Mouse (Mus musculus) heart, postnatal 0 days (tissue): ENCODE measurements at regions not wholly inside any gene's neighbourhood (a gene's known extent, or its start where the extent isn't known, plus 50 kb on each side); places are given as distances from the start of the nearest gene placed in this dataset.

Experiments used
- ATAC-seq: fragments of 200-750 bp; cut with Nextera tagmentation; 2 replicates; pipeline ENCODE4 v1.8.0; 2017; ENCODE audit warnings: low read depth, moderate number of reproducible peaks, moderate library complexity; ENCODE audit not compliant: insufficient read depth
- DNase-seq: peaks from one replicate; pipeline ENCODE4 v3.0.0-alpha.2; 2016; ENCODE audit warnings: low spot score
- H3K27ac ChIP-seq: fragments of 300-500 bp; sonication (generic); 2 replicates; pipeline ENCODE4 v1.5.1; 2014; ENCODE audit warnings: low read depth, mild to moderate bottlenecking
- H3K27me3 ChIP-seq: fragments of 300-500 bp; sonication (generic); 2 replicates; pipeline ENCODE4 v1.6.1; 2014; ENCODE audit warnings: low read length, mixed read lengths; ENCODE audit not compliant: control insufficient read depth, insufficient read depth
- H3K36me3 ChIP-seq: fragments of 300-500 bp; sonication (generic); replicated peaks from 2 replicates; pipeline ENCODE4 v1.6.1; 2014; ENCODE audit warnings: low read length, mixed read lengths; ENCODE audit not compliant: control insufficient read depth, insufficient read depth
- H3K4me1 ChIP-seq: fragments of 300-500 bp; sonication (generic); 2 replicates; pipeline ENCODE4 v1.6.1; 2014; ENCODE audit warnings: antibody characterized with exemption; ENCODE audit not compliant: control insufficient read depth, insufficient read depth
- H3K4me2 ChIP-seq: fragments of 300-500 bp; sonication (generic); 2 replicates; pipeline ENCODE4 v1.6.1; 2014; ENCODE audit warnings: low read depth, mild to moderate bottlenecking, low read length, moderate library complexity
- H3K4me3 ChIP-seq: fragments of 300-500 bp; sonication (generic); 2 replicates; pipeline ENCODE4 v1.5.1; 2014; ENCODE audit warnings: low read depth, low read length
- H3K9ac ChIP-seq: fragments of 300-500 bp; sonication (generic); replicated peaks from 2 replicates; pipeline ENCODE4 v1.6.1; 2014; ENCODE audit warnings: low read depth, low read length, mixed read lengths
- H3K9me3 ChIP-seq: fragments of 300-500 bp; sonication (generic); replicated peaks from 2 replicates; pipeline ENCODE4 v1.6.1; 2016; ENCODE audit warnings: low read length; ENCODE audit not compliant: control insufficient read depth
- CTCF ChIP-seq: IDR thresholded peaks from 2 replicates; pipeline ENCODE4 v1.5.1; 2016; ENCODE audit warnings: antibody characterized with exemption, control low read depth, low read depth
- EP300 ChIP-seq: IDR thresholded peaks from 2 replicates; pipeline ENCODE4 v1.6.1; 2016; ENCODE audit warnings: antibody characterized with exemption, low read depth
- WGBS: fragments of 180-500 bp; shearing (Covaris S2); extraction: QIAGEN DNeasy Blood & Tissue Kit; methylation state at CpG from one replicate; pipeline ENCODE4 v1.1.7; 2014; 5-methylcytosine and 5-hydroxymethylcytosine counted together

DNA sequence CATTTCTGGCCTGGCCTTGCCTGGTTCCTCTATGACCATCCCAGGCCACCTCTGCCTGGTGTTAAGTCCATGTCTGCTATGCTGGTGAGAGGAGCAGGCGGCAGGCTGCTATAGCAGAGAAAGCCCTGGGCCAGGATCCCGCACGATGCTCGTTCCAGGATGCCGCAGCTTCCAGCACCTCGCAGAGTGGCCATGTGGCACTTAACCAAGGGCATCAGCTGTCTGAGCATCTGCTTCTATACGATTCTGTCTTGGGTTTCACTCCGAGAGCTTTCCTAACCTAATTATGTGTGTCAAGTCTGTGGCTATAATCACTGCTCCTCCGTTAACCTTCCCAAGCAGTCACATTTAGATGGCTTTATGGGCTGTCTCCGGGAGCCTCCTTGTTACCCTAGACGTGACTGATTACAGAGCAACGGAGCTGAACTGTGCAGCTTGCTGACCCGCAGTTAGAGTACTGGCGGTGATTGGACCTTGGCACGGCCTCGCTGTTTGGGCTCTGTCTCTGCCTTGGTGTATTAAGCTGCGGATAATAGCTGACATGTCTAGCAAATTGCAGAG, 64.4 kb downstream of the Ackr3 start:
- no peaks in the 10 kb centered on the region for H3K36me3 ChIP-seq
- H3K4me3 ChIP-seq, result no peak overlapping the region
- H3K27me3 ChIP-seq, result 0 out of 2 replicates have a peak, but pooled peaks cover 6% of the 10 kb centered on the region
- DNase-seq (no peak), ATAC-seq (no peak)
- H3K9me3 ChIP-seq, result no peaks in the 10 kb centered on the region
- H3K27ac ChIP-seq, result no peak overlapping the region
- no peak overlapping the region for H3K9ac ChIP-seq
- no peak overlapping the region for H3K4me2 ChIP-seq
- no peaks in the 10 kb centered on the region for H3K4me1 ChIP-seq
- 63% methylated on average over 17 of the region's 17 CpGs for WGBS
- TF ChIP-seq EP300, result no peak
- TF ChIP-seq CTCF, result no peak

DNA sequence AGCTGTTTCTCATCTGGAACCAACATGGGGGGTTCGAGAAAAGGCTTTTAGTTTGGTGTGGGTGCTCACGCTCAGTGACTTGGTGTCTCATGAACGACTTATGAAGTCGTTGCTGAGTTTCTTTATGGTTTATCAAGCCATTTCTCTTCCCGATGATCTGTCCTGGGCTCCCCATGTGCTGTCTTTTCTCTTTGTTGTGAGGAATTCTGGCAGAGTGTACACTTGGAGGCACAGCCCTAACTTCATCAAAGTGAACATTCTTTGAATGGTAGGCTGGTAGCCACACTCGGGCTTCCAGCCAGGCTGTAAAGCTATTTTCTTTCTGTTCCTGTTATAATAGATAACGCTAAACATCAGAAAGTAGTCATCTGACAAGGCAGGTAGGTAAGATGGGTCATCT, 65.2 kb downstream of the Ackr3 start:
- ATAC-seq, result no peak
- no peaks in the 10 kb centered on the region for H3K36me3 ChIP-seq
- no peak overlapping the region for H3K27ac ChIP-seq
- WGBS, result 69% methylated on average over 7 of the region's 7 CpGs
- H3K4me3 ChIP-seq, result no peak overlapping the region
- H3K4me2 ChIP-seq, result no peak overlapping the region
- no peaks in the 10 kb centered on the region for H3K9me3 ChIP-seq
- TF ChIP-seq EP300 (no peak), CTCF (no peak)
- no peak for DNase-seq
- no peak overlapping the region for H3K9ac ChIP-seq
- no peaks in the 10 kb centered on the region for H3K4me1 ChIP-seq
- 0 out of 2 replicates have a peak, but pooled peaks cover 6% of the 10 kb centered on the region for H3K27me3 ChIP-seq

DNA sequence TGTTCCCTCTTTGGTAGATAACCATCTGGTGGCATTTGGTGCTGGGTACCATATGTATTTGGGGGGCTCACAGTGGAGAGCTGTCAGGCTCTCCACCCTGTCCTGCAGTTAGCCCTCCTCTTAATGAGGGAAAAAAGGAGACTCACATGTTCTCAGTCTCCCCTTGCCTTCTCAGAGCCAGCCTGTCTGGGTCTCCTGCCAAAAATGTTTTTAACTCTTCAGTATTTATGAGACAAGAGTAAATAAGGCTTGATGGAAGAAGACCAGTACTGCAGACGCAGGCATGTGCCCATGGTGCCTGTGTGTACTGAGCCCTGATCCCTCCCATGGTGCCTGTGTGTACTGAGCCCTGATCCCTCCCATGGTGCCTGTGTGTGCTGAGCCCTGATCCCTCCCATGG, 66.1 kb downstream of the Ackr3 start:
- DNase-seq (no peak), ATAC-seq (no peak)
- Histone ChIP-seq H3K4me1 (no peaks in the 10 kb centered on the region), H3K27ac (no peak overlapping the region), H3K27me3 (0 out of 2 replicates have a peak, but pooled peaks cover 6% of the 10 kb centered on the region), H3K9me3 (no peaks in the 10 kb centered on the region), H3K9ac (no peak overlapping the region), H3K36me3 (no peaks in the 10 kb centered on the region), H3K4me2 (no peak overlapping the region), H3K4me3 (no peak overlapping the region)
- TF ChIP-seq CTCF (no peak), EP300 (no peak)
- WGBS, result 47% methylated on average over 1 of the region's 1 CpGs

DNA sequence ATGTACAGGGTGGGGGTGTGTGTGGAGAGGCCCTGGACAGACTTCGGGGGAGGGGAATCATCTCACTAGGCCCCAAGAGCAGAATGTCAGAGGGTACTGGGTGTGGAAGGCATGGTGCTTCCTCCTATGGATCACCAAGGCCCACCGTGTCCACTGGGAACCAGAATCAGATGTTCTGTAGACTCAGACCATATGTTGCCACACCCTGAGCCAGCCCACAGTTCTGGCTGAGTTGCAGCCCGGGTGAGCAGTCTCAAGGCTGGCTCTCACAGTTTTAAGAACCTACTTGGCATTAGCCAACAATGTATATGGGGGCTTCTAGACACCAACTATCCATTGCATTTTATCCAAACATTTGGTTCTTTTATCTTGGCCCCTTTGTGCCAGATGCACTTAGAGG, 67.5 kb downstream of the Ackr3 start:
- Histone ChIP-seq H3K4me2 (no peak overlapping the region), H3K4me1 (no peaks in the 10 kb centered on the region), H3K36me3 (no peaks in the 10 kb centered on the region), H3K27ac (no peak overlapping the region), H3K27me3 (0 out of 2 replicates have a peak, but pooled peaks cover 6% of the 10 kb centered on the region), H3K9me3 (no peaks in the 10 kb centered on the region), H3K4me3 (no peak overlapping the region), H3K9ac (no peak overlapping the region)
- DNase-seq, result no peak
- no peak for ATAC-seq
- 81% methylated on average over 3 of the region's 3 CpGs for WGBS
- TF ChIP-seq CTCF, result no peak
- no peak for TF ChIP-seq EP300

DNA sequence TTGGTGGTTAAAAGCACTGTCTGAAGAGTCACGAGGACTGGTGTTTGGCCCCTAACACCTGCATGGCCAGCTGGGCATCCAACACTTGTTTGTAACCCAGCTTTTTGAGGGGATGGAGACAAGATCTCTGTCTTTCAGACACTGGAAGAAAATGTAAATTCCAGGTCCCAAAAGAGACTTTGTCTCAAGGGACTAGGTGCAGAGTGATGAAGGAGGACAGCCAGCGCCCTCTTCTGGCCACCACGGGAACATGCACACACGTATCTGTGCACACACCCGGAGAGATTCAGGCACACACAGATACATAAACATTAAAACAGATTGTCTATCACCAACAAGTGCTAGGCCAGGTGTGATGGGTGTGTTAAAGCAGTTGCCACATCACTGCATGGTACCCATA, 68.6 kb downstream of the Ackr3 start:
- ATAC-seq (no peak), DNase-seq (no peak)
- no peak overlapping the region for H3K27ac ChIP-seq
- TF ChIP-seq EP300, result no peak
- TF ChIP-seq CTCF, result no peak
- H3K27me3 ChIP-seq, result 0 out of 2 replicates have a peak, but pooled peaks cover 6% of the 10 kb centered on the region
- no peak overlapping the region for H3K4me2 ChIP-seq
- 94% methylated on average over 5 of the region's 5 CpGs for WGBS
- H3K4me1 ChIP-seq, result no peaks in the 10 kb centered on the region
- no peak overlapping the region for H3K9ac ChIP-seq
- no peaks in the 10 kb centered on the region for H3K9me3 ChIP-seq
- H3K36me3 ChIP-seq, result no peaks in the 10 kb centered on the region
- no peak overlapping the region for H3K4me3 ChIP-seq
